Mouse (Mus musculus) testis, adult 10 weeks (tissue): Measurements from ENCODE around the gene Trim61. TPM values are rescaled to one million over a fixed set of nuclear protein-coding genes. Genes with fewer than 3 reads are reported as not detected.

Experiments
- polyA plus RNA-seq: library from polyadenylated mRNA; stranded (reverse); fragments of 350-450 nt; fragmentation: Illumina TruSeq; extraction: RNeasy Lipid Tissue Mini Kit (QIAGEN cat#74804); gene quantifications from one replicate; pipeline ENCODE4 v1.2.3, GENCODE M21; 2014; ENCODE audit warnings: low read depth, low replicate concordance

Trim61 gene
- 0.10 TPM for polyA plus RNA-seq

DNA sequence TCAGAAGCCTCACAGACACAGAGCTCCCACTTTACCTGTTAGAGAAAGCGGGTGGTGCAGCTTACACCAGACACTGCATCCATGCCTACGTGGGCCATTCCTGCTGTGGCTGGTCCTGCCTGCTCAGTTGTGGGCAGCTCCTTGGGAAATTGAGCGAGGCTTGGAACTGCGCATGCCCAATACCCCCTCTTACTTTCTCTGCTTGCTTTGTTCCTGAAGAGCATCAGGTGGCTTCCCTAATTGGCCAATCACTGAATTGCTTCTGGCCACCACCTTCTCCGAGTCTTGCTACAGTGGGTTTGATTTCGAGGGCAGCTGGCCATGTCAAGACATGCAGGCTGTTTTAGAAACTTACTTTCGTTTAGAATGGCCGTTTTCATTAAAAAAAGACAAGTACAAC is at the start of gene Trim61, which contains the start of gene Trim60:
Trim61 (minus strand) TSS at position 101 of the 400 bp plus-strand sequence.
Trim60 (minus strand) TSS at position 162 of the 400 bp plus-strand sequence.

DNA sequence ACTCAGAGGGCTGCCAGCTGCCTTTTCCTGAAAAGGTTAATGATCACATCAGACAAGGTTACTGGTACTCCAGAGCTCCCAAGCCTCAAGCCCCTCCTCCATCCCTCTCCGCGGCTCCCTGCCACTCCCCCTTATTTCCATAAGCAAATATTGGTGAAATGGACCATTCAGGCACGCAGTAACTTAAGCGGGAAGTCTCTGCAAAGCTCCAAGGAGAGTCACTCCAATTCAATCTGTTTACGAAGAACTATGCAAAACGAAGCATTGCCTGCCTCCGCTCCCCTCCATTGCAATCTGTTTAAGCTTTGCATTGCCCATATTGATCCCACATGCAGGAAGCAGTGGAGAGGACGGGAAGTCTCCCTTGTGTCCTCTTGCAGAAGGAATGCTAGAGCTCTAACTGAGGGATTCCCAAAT is 18.8 kb upstream of the Trim61 start, which contains the start of gene Apela:
Apela (minus strand) TSS at position 220 of the 417 bp plus-strand sequence.

DNA sequence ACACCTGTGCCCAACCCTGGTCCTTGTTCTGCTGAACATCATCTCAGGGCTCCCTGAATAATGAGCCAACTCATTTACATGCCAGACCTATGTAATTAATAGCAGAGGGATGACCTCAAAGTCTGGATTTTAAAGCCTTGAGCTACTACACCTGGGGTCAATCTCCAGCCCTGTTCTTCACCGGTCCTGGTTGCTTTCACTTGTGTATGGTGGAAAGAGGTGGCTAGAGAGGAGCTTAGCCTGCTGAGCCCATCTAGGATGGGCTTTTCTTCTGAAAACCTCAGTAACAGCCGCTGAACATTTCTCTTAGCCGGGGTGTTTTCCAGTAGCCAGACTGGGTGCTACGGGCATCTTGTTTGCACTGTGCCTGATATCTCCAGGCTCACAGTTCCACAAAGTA is 30.6 kb downstream of the Trim61 start, which contains the start of gene Trim75:
Trim75 (minus strand) TSS at position 101 of the 400 bp plus-strand sequence.

Other genes starting within 250 kb of the Trim61 start
- 3.2 TPM for gene Klhl2, start 168.5 kb downstream of the Trim61 start, polyA plus RNA-seq
- gene Tmem192, start 71.3 kb downstream of the Trim61 start, polyA plus RNA-seq: 9.9 TPM
- gene Trim75, start 30.7 kb downstream of the Trim61 start, polyA plus RNA-seq: not detected
- not detected for gene Trim60, start 61 bp upstream of the Trim61 start, polyA plus RNA-seq
- gene Apela, start 18.8 kb upstream of the Trim61 start, polyA plus RNA-seq: not detected
- not detected for gene Gm10663, start 56.5 kb upstream of the Trim61 start, polyA plus RNA-seq
- gene BC030870, start 111.0 kb upstream of the Trim61 start, polyA plus RNA-seq: not detected